Mouse (Mus musculus) megakaryocyte, embryonic 14.5 days (primary cell): Measurements from ENCODE around the gene Olfr718-ps1. TPM values are rescaled to one million over a fixed set of nuclear protein-coding genes. Genes with fewer than 3 reads are reported as not detected.

Experiments used
- H3K27me3 ChIP-seq: replicated peaks from 2 replicates; pipeline ENCODE3; 2012; ENCODE audit warnings: inconsistent platforms
- H3K36me3 ChIP-seq: replicated peaks from 2 replicates; pipeline ENCODE3; 2012; ENCODE audit warnings: low read length, inconsistent platforms, mixed read lengths
- H3K4me1 ChIP-seq: 2 replicates; pipeline ENCODE4 v1.6.1; 2012; ENCODE audit warnings: inconsistent platforms
- H3K4me3 ChIP-seq: replicated peaks from 2 replicates; pipeline ENCODE3; 2012; ENCODE audit warnings: moderate library complexity, mild to moderate bottlenecking, inconsistent platforms
- H3K9me3 ChIP-seq: 2 replicates; pipeline ENCODE4 v1.6.1; 2012; ENCODE audit warnings: inconsistent platforms
- FLI1 ChIP-seq: IDR thresholded peaks from 2 replicates; pipeline ENCODE4 v1.6.1; 2012; ENCODE audit warnings: low read length, inconsistent platforms, mixed read lengths
- GATA1 ChIP-seq: IDR thresholded peaks from 3 replicates; pipeline ENCODE4 v1.6.1; 2012; ENCODE audit warnings: mixed read lengths, low read length, inconsistent platforms, borderline replicate concordance
- polyA plus RNA-seq: library from polyadenylated mRNA; stranded (reverse); fragments of >175 nt; gene quantifications from 2 replicates; pipeline ENCODE4 v1.2.3, GENCODE M21; 2012; ENCODE audit warnings: low replicate concordance; ENCODE audit not compliant: insufficient read depth

Olfr718-ps1 gene
- polyA plus RNA-seq, 1 experiment = not detected

- TF ChIP-seq GATA1 = no peak
- TF ChIP-seq FLI1 = no peak
- peaks cover 22% of the 10 kb centered on the region for H3K9me3 ChIP-seq
These were observed 17.0 kb downstream of the Olfr718-ps1 start for GRCm38 (mm10) chr5:143130342-143130741.

GRCm38 (mm10) chr5:143129101-143129500, 18.3 kb downstream of the Olfr718-ps1 start:
- H3K36me3 ChIP-seq = no peaks in the 10 kb centered on the region
- peaks cover 79% of the 10 kb centered on the region for H3K27me3 ChIP-seq
- H3K4me1 ChIP-seq = peaks cover 11% of the 10 kb centered on the region
- H3K9me3 ChIP-seq = peaks cover 25% of the 10 kb centered on the region
- no peak overlapping the region for H3K4me3 ChIP-seq
- TF ChIP-seq GATA1 (no peak), FLI1 (no peak)

More at GRCm38 (mm10) chr5:143130342-143130741, 17.0 kb downstream of the Olfr718-ps1 start:
- Histone ChIP-seq H3K4me3 (no peak overlapping the region), H3K36me3 (no peaks in the 10 kb centered on the region), H3K4me1 (peaks cover 18% of the 10 kb centered on the region), H3K27me3 (peaks cover 73% of the 10 kb centered on the region)

GRCm38 (mm10) chr5:143127837-143128236, 19.5 kb downstream of the Olfr718-ps1 start:
- Histone ChIP-seq H3K4me1 (peaks cover 5% of the 10 kb centered on the region), H3K9me3 (peaks cover 21% of the 10 kb centered on the region), H3K27me3 (peaks cover 81% of the 10 kb centered on the region), H3K4me3 (no peak overlapping the region), H3K36me3 (no peaks in the 10 kb centered on the region)
- no peak for TF ChIP-seq GATA1
- no peak for TF ChIP-seq FLI1

- Histone ChIP-seq H3K9me3 (peaks cover 21% of the 10 kb centered on the region), H3K4me1 (no peaks in the 10 kb centered on the region), H3K27me3 (peaks cover 83% of the 10 kb centered on the region), H3K36me3 (no peaks in the 10 kb centered on the region), H3K4me3 (no peak overlapping the region)
- no peak for TF ChIP-seq GATA1
- TF ChIP-seq FLI1 = no peak
These were observed 20.5 kb downstream of the Olfr718-ps1 start for GRCm38 (mm10) chr5:143126908-143127307.

GRCm38 (mm10) chr5:143126089-143126488, 21.3 kb downstream of the Olfr718-ps1 start:
- Histone ChIP-seq H3K27me3 (peaks cover 87% of the 10 kb centered on the region), H3K36me3 (no peaks in the 10 kb centered on the region), H3K4me3 (no peak overlapping the region), H3K9me3 (peaks cover 21% of the 10 kb centered on the region), H3K4me1 (no peaks in the 10 kb centered on the region)
- TF ChIP-seq FLI1 (no peak), GATA1 (no peak)

GRCm38 (mm10) chr5:143125601-143126000, 21.8 kb downstream of the Olfr718-ps1 start:
- Histone ChIP-seq H3K4me1 (no peaks in the 10 kb centered on the region), H3K27me3 (peaks cover 85% of the 10 kb centered on the region), H3K36me3 (no peaks in the 10 kb centered on the region), H3K4me3 (no peak overlapping the region), H3K9me3 (peaks cover 16% of the 10 kb centered on the region)
- TF ChIP-seq FLI1 = no peak

- peaks cover 11% of the 10 kb centered on the region for H3K9me3 ChIP-seq
- peaks cover 87% of the 10 kb centered on the region for H3K27me3 ChIP-seq
- TF ChIP-seq GATA1 = no peak
- TF ChIP-seq FLI1 = no peak
- H3K4me1 ChIP-seq = no peaks in the 10 kb centered on the region
- H3K4me3 ChIP-seq = no peak overlapping the region
- no peaks in the 10 kb centered on the region for H3K36me3 ChIP-seq
These were observed 22.5 kb downstream of the Olfr718-ps1 start for GRCm38 (mm10) chr5:143124805-143125378.

GRCm38 (mm10) chr5:143122673-143123072, 24.7 kb downstream of the Olfr718-ps1 start:
- H3K36me3 ChIP-seq = no peaks in the 10 kb centered on the region
- peaks cover 7% of the 10 kb centered on the region for H3K9me3 ChIP-seq
- H3K27me3 ChIP-seq = peaks cover 83% of the 10 kb centered on the region
- H3K4me3 ChIP-seq = no peak overlapping the region
- H3K4me1 ChIP-seq = no peaks in the 10 kb centered on the region
- TF ChIP-seq FLI1 = no peak
- TF ChIP-seq GATA1 = no peak

GRCm38 (mm10) chr5:143122125-143122524, 25.3 kb downstream of the Olfr718-ps1 start:
- no peaks in the 10 kb centered on the region for H3K36me3 ChIP-seq
- H3K4me3 ChIP-seq = no peak overlapping the region
- TF ChIP-seq GATA1 (no peak), FLI1 (no peak)
- peaks cover 83% of the 10 kb centered on the region for H3K27me3 ChIP-seq
- peaks cover 13% of the 10 kb centered on the region for H3K9me3 ChIP-seq
- H3K4me1 ChIP-seq = no peaks in the 10 kb centered on the region

GRCm38 (mm10) chr5:143112281-143113246, 34.8 kb downstream of the Olfr718-ps1 start, which contains the start of gene Rnf216:
TSS of gene Rnf216 (minus strand) at chr5:143112994.
- Histone ChIP-seq H3K9me3 (peaks cover 11% of the 10 kb centered on the region), H3K36me3 (peaks cover 10% of the 10 kb centered on the region), H3K4me3 (peak within 1 kb of the TSS; percentile 96), H3K4me1 (peaks cover 45% of the 10 kb centered on the region), H3K27me3 (peaks cover 5% of the 10 kb centered on the region)
- TF ChIP-seq GATA1 = no peak
- TF ChIP-seq FLI1 = no peak
